Mouse (Mus musculus) ES-E14 (cell line): ENCODE measurements around the gene Lmbr1. TPM values are rescaled to one million over a fixed set of nuclear protein-coding genes. Genes with fewer than 3 reads are reported as not detected.
A peak's percentile ranks its signal among the peaks of the same experiment; 100 is the strongest.

ENCODE experiments used
- DNase-seq: peaks from one replicate; pipeline ENCODE4 v3.0.0-alpha.2; 2013; ENCODE audit warnings: low read depth, low spot score
- H3K27ac ChIP-seq: 2 replicates; pipeline ENCODE4 v1.5.1; 2012; ENCODE audit warnings: low read depth, mild to moderate bottlenecking, low read length, moderate library complexity, mixed read lengths; ENCODE audit not compliant: poor library complexity, insufficient read depth, severe bottlenecking
- H3K36me3 ChIP-seq: 2 replicates; pipeline ENCODE4 v1.6.1; 2012; ENCODE audit warnings: mild to moderate bottlenecking, low read length, moderate library complexity, mixed read lengths; ENCODE audit not compliant: control insufficient read depth, poor library complexity, insufficient read depth, severe bottlenecking
- H3K4me1 ChIP-seq, 2 experiments: fragments of 150-350 bp in 1 of 2; sonication (generic) in 1 of 2; 2 replicates each; pipeline ENCODE4 v1.6.1; 2012; ENCODE audit warnings: low read length in 2 of 2, mild to moderate bottlenecking in 1 of 2, mixed read lengths in 1 of 2; ENCODE audit not compliant: control insufficient read depth in 2 of 2, insufficient read depth in 2 of 2, poor library complexity in 1 of 2
- H3K4me3 ChIP-seq, 2 experiments: fragments of 150-350 bp in 1 of 2; sonication (generic) in 1 of 2; 2 replicates each; pipeline ENCODE4 v1.5.1; 2012; ENCODE audit warnings: low read length in 2 of 2, low read depth in 1 of 2, mild to moderate bottlenecking in 1 of 2, mixed read lengths in 1 of 2; ENCODE audit not compliant: insufficient read depth in 1 of 2, poor library complexity in 1 of 2, severe bottlenecking in 1 of 2
- H3K9ac ChIP-seq: 2 replicates; pipeline ENCODE4 v1.6.1; 2012; ENCODE audit warnings: low read depth, mild to moderate bottlenecking, low read length, mixed read lengths; ENCODE audit not compliant: poor library complexity, insufficient read depth, severe bottlenecking
- H3K9me3 ChIP-seq: fragments of 150-350 bp; sonication (generic); 2 replicates; pipeline ENCODE4 v1.6.1; 2012; ENCODE audit warnings: low read depth, mild to moderate bottlenecking, low read length; ENCODE audit not compliant: control insufficient read depth, insufficient read depth
- CHD2 ChIP-seq: IDR thresholded peaks from 2 replicates; pipeline ENCODE4 v1.6.1; 2014; ENCODE audit warnings: mild to moderate bottlenecking, low read depth, low read length, inconsistent platforms
- HCFC1 ChIP-seq: IDR thresholded peaks from 2 replicates; pipeline ENCODE4 v1.6.1; 2012; ENCODE audit warnings: low read length, inconsistent platforms, borderline replicate concordance; ENCODE audit not compliant: insufficient read depth
- MAFK ChIP-seq: IDR thresholded peaks from 2 replicates; pipeline ENCODE4 v1.6.1; 2014; ENCODE audit warnings: mild to moderate bottlenecking, low read depth, low read length, inconsistent platforms; ENCODE audit not compliant: insufficient read depth
- ZC3H11A ChIP-seq: IDR thresholded peaks from 2 replicates; pipeline ENCODE4 v1.6.1; 2012; ENCODE audit warnings: low read depth, mild to moderate bottlenecking, inconsistent platforms, low read length, borderline replicate concordance
- ZNF384 ChIP-seq: IDR thresholded peaks from 2 replicates; pipeline ENCODE4 v1.6.1; 2012; ENCODE audit warnings: low read depth, low read length, inconsistent platforms
- in situ Hi-C, 2 experiments: fragments of 600-800 bp; cut with MboI; formaldehyde crosslinking; loops; one replicate each; pipeline ENCODE4 v1.15.1; 2025; ENCODE audit warnings: low sequenced_read_pairs in 2 of 2, inconsistent platforms in 1 of 2; ENCODE audit not compliant: unreplicated experiment in 2 of 2
- total RNA-seq: library from RNA; depleted of rRNA; stranded (reverse); fragments of 300-350 nt; gene quantifications from 2 replicates; pipeline ENCODE4 v1.2.3, GENCODE M21; 2012

Lmbr1 gene
- total RNA-seq, 1 experiment = 7.4 TPM

- no peak for DNase-seq
- no peaks in the 10 kb centered on the region for H3K9me3 ChIP-seq
- H3K27ac ChIP-seq = no peak overlapping the region
- no peaks in the 10 kb centered on the region for H3K4me1 ChIP-seq
- no peak for TF ChIP-seq ZNF384
- no peak for TF ChIP-seq CHD2
- no peak for TF ChIP-seq MAFK
- TF ChIP-seq HCFC1 = no peak
- 0 out of 2 replicates have a peak, but pooled peaks have one; percentile 25 for TF ChIP-seq ZC3H11A
- H3K36me3 ChIP-seq = no peaks in the 10 kb centered on the region
- in situ Hi-C loops = loop anchor here in 1 of 2 experiments (25.0 kb wide), 1 partner anchor 812 kb away; the partner anchor contains the start of gene Shh
- H3K4me3 ChIP-seq = no peak overlapping the region
- H3K9ac ChIP-seq = no peak overlapping the region
Measured at GRCm38 (mm10) chr5:29274746-29275145, 103.4 kb downstream of the Lmbr1 start.

- Histone ChIP-seq H3K9me3 (no peaks in the 10 kb centered on the region), H3K4me3 (no peak overlapping the region), H3K27ac (no peak overlapping the region), H3K9ac (no peak overlapping the region), H3K4me1 (no peaks in the 10 kb centered on the region), H3K36me3 (no peaks in the 10 kb centered on the region)
- TF ChIP-seq ZC3H11A (no peak), MAFK (no peak), HCFC1 (no peak), CHD2 (no peak), ZNF384 (no peak)
- no peak for DNase-seq
- in situ Hi-C loops = no loop called here
Measured at GRCm38 (mm10) chr5:29273426-29273825, 104.8 kb downstream of the Lmbr1 start.

- Histone ChIP-seq H3K4me1 (no peaks in the 10 kb centered on the region), H3K27ac (no peak overlapping the region), H3K36me3 (no peaks in the 10 kb centered on the region), H3K9me3 (no peaks in the 10 kb centered on the region), H3K9ac (no peak overlapping the region), H3K4me3 (no peak overlapping the region)
- in situ Hi-C loops = no loop called here
- TF ChIP-seq HCFC1 (no peak), MAFK (no peak), ZC3H11A (no peak), ZNF384 (no peak), CHD2 (no peak)
- DNase-seq = no peak
Measured at GRCm38 (mm10) chr5:29270879-29271278, 107.3 kb downstream of the Lmbr1 start.

- no peak overlapping the region for H3K27ac ChIP-seq
- H3K36me3 ChIP-seq = no peaks in the 10 kb centered on the region; the same call in 1 of the 2 replicates
- peaks cover 0 to 5% of the 10 kb centered on the region in 2 experiments; a peak in 1 of 4 replicates for H3K4me1 ChIP-seq
Measured at GRCm38 (mm10) chr5:29253876-29254275, 124.3 kb downstream of the Lmbr1 start.

More at GRCm38 (mm10) chr5:29253876-29254275, 124.3 kb downstream of the Lmbr1 start:
- DNase-seq = no peak
- Histone ChIP-seq H3K9ac (no peak overlapping the region), H3K9me3 (no peaks in the 10 kb centered on the region), H3K4me3 (no peak overlapping the region)
- in situ Hi-C loops = no loop called here
- TF ChIP-seq ZC3H11A (no peak), ZNF384 (no peak), HCFC1 (no peak), MAFK (no peak), CHD2 (no peak)
